Mouse (Mus musculus): ENCODE data around the gene Ccnf. TPM values are rescaled to one million over a fixed set of nuclear protein-coding genes. Genes with fewer than 3 reads are reported as not detected.

The Ccnf gene
- polyA plus RNA-seq, 1 experiment from 2014 or later = 7.0 TPM

DNA sequence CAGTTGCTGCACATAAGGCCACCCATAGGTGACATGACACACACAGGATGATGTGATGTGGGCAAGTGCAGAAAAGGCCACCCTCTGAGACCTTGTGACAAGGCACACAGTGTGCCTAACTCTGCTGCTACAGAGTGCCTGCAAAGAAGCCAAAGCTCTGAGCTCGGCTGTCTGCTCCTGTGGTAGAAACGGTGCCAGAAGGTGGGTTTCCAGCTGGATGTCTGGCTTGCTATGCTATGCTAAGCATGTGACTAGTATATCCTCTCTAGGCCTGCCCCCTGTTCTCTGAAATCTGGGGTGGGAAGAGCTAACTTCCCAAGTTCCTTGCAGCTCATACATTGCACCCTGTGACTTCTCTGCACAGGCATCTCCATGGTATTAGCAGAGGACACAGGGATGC lies 13.5 kb upstream of the Ccnf start:
- Histone ChIP-seq H3K4me1 (ENCODE audit: control insufficient read depth, insufficient read depth, low read length) (no peaks in the 10 kb centered on the region), H3K36me3 (ENCODE audit: control insufficient read depth, insufficient read depth, low read length) (no peaks in the 10 kb centered on the region), H3K27me3 (ENCODE audit: control insufficient read depth, insufficient read depth, low read length) (no peaks in the 10 kb centered on the region), H3K9me3 (ENCODE audit: control insufficient read depth, low read length) (no peaks in the 10 kb centered on the region), H3K4me3 (ENCODE audit: low read depth, low read length) (no peak overlapping the region), H3K27ac (ENCODE audit: low read depth, low read length) (no peak overlapping the region), H3K4me2 (ENCODE audit: low read depth, low read length) (no peak overlapping the region), H3K9ac (replicated peaks; ENCODE audit: low read depth, low read length) (no peak overlapping the region)
- 81% methylated on average over 2 of the region's 2 CpGs for WGBS
- ATAC-seq (ENCODE audit: low read depth) = no peak

DNA sequence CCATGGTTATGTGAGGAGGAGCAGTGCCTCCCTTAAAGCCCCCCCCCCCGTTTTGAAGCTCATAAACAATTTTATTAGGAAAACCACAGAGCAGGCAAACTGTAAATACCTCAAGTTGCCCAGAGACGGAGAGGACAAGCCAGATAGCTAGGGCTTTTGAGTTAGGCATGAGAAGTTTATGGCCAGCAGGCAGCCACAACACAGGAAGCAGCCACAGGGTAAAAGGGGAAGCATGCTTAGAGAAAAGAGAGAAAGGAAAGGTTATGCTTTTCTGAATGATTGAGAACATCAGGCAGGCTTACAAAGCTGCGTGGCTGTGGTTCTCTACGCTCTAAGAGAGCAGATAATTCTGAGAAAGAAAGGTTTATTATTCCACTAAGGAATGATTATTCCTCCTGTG lies 9.2 kb upstream of the Ccnf start:
- H3K4me1 ChIP-seq (ENCODE audit: control insufficient read depth, insufficient read depth, low read length) = no peaks in the 10 kb centered on the region
- no peak overlapping the region for H3K9ac ChIP-seq (replicated peaks; ENCODE audit: low read depth, low read length)
- H3K27me3 ChIP-seq (ENCODE audit: control insufficient read depth, insufficient read depth, low read length) = no peaks in the 10 kb centered on the region
- no peak for ATAC-seq (ENCODE audit: low read depth)
- 53% methylated on average over 4 of the region's 4 CpGs for WGBS
- no peaks in the 10 kb centered on the region for H3K9me3 ChIP-seq (ENCODE audit: control insufficient read depth, low read length)
- H3K4me3 ChIP-seq (ENCODE audit: low read depth, low read length) = no peak overlapping the region
- no peak overlapping the region for H3K27ac ChIP-seq (ENCODE audit: low read depth, low read length)
- no peaks in the 10 kb centered on the region for H3K36me3 ChIP-seq (ENCODE audit: control insufficient read depth, insufficient read depth, low read length)
- H3K4me2 ChIP-seq (ENCODE audit: low read depth, low read length) = no peak overlapping the region

DNA sequence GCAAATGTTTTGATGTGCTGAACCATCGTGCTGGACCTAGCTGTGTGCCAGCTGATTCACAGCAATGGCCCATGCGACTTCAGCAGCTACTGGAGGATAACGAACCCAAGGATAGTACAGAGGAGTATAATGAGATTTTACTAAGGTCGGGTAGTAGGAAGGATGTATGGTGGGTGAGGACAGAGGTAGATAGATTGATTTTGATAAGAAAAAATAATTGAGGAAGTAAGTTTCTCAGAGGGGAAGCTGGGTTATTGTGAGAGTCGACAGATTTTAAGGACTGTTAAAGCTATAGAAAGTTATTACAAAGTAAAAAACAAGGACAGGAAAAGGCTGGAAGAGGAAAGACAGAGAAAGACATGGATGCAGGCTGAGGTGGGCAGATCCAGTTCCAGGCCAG lies 8.4 kb upstream of the Ccnf start:
- H3K4me1 ChIP-seq (ENCODE audit: control insufficient read depth, insufficient read depth, low read length) = no peaks in the 10 kb centered on the region
- no peak overlapping the region for H3K27ac ChIP-seq (ENCODE audit: low read depth, low read length)
- H3K36me3 ChIP-seq (ENCODE audit: control insufficient read depth, insufficient read depth, low read length) = no peaks in the 10 kb centered on the region
- no peaks in the 10 kb centered on the region for H3K9me3 ChIP-seq (ENCODE audit: control insufficient read depth, low read length)
- ATAC-seq (ENCODE audit: low read depth) = no peak
- H3K4me3 ChIP-seq (ENCODE audit: low read depth, low read length) = no peak overlapping the region
- no peak overlapping the region for H3K9ac ChIP-seq (replicated peaks; ENCODE audit: low read depth, low read length)
- WGBS = 83% methylated on average over 5 of the region's 5 CpGs
- H3K4me2 ChIP-seq (ENCODE audit: low read depth, low read length) = no peak overlapping the region
- H3K27me3 ChIP-seq (ENCODE audit: control insufficient read depth, insufficient read depth, low read length) = no peaks in the 10 kb centered on the region

DNA sequence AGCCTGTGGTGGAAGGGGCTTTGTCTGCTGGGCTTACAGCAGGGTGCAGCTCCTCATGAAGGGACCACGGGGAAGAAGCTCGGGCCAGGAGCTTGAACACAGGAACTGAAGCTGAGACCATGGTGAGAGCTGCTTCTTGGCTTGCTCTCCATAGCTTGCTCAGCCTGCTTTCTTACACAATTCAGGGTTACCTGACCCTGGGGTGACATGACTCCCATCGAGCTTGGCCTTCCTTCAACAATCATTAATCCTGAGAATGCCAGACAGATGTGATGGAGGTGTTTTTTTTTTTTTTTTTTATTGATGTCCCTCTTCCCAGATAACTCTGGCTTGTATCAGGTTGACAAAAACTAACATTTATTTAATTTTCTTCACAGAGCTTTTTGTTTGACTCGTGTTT lies 7.7 kb upstream of the Ccnf start:
- Histone ChIP-seq H3K4me2 (ENCODE audit: low read depth, low read length) (no peak overlapping the region), H3K9ac (replicated peaks; ENCODE audit: low read depth, low read length) (no peak overlapping the region), H3K27ac (ENCODE audit: low read depth, low read length) (no peak overlapping the region), H3K9me3 (ENCODE audit: control insufficient read depth, low read length) (no peaks in the 10 kb centered on the region), H3K4me3 (ENCODE audit: low read depth, low read length) (no peak overlapping the region), H3K4me1 (ENCODE audit: control insufficient read depth, insufficient read depth, low read length) (no peaks in the 10 kb centered on the region), H3K27me3 (ENCODE audit: control insufficient read depth, insufficient read depth, low read length) (no peaks in the 10 kb centered on the region), H3K36me3 (ENCODE audit: control insufficient read depth, insufficient read depth, low read length) (no peaks in the 10 kb centered on the region)
- WGBS = 81% methylated on average over 4 of the region's 4 CpGs
- no peak for ATAC-seq (ENCODE audit: low read depth)

DNA sequence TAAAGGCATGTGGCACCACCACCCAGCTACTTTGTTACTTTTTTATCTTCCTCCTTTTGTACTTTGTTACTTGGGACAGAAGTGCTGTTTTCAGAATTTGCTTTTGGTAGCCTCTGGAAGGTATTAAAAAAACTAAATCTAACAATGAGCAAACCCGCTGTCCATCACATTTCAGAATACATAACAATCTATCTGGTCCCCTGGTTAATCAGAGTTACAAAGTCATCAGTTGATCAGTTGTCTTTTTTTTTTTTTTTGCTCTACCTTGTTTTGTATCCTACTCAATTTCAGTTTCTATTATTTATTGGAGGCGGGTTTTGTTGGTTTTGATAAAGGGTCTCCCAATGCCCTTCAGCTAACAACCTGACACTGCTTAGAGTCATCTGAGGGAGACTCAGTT lies 1.0 kb upstream of the Ccnf start:
- Histone ChIP-seq H3K9me3 (ENCODE audit: control insufficient read depth, low read length) (no peaks in the 10 kb centered on the region), H3K4me2 (ENCODE audit: low read depth, low read length) (no peak overlapping the region), H3K4me1 (ENCODE audit: control insufficient read depth, insufficient read depth, low read length) (peaks cover 11% of the 10 kb centered on the region; the same call in 1 of the 2 replicates), H3K27me3 (ENCODE audit: control insufficient read depth, insufficient read depth, low read length) (no peaks in the 10 kb centered on the region), H3K36me3 (ENCODE audit: control insufficient read depth, insufficient read depth, low read length) (no peaks in the 10 kb centered on the region), H3K4me3 (ENCODE audit: low read depth, low read length) (no peak overlapping the region; the same call in 1 of the 2 replicates), H3K9ac (replicated peaks; ENCODE audit: low read depth, low read length) (no peak overlapping the region), H3K27ac (ENCODE audit: low read depth, low read length) (no peak overlapping the region)
- 94% methylated on average over 2 of the region's 2 CpGs for WGBS
- ATAC-seq (ENCODE audit: low read depth) = no peak

DNA sequence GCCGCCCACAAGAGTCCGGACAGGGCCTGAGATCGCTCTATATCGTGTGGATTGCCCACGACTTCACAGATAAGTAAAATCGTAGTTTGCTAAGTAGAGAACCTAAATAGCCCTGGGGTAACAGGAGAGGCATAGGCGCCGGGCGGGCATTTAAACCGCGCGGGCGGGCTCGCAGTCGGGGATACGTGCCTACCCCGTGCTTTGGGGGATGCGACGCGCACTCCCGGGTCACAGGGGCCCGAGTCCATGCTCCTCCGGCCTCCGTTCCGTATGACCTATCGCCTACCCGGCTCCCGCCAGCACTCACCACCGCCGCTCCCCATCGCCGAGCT lies 330 bp downstream of the Ccnf start:
- Histone ChIP-seq H3K4me1 (ENCODE audit: control insufficient read depth, insufficient read depth, low read length) (peaks cover 11% of the 10 kb centered on the region; the same call in 1 of the 2 replicates), H3K9me3 (ENCODE audit: control insufficient read depth, low read length) (no peaks in the 10 kb centered on the region), H3K9ac (replicated peaks; ENCODE audit: low read depth, low read length) (peak overlapping the region; percentile 67), H3K4me2 (ENCODE audit: low read depth, low read length) (peak overlapping the region; percentile 63), H3K4me3 (ENCODE audit: low read depth, low read length) (peak overlapping the region; percentile 66), H3K36me3 (ENCODE audit: control insufficient read depth, insufficient read depth, low read length) (no peaks in the 10 kb centered on the region), H3K27ac (ENCODE audit: low read depth, low read length) (no peak overlapping the region), H3K27me3 (ENCODE audit: control insufficient read depth, insufficient read depth, low read length) (no peaks in the 10 kb centered on the region)
- no peak; the same call in 1 of the 2 replicates for ATAC-seq (ENCODE audit: low read depth)
- WGBS = under 1% methylated on average over 32 of the region's 32 CpGs

DNA sequence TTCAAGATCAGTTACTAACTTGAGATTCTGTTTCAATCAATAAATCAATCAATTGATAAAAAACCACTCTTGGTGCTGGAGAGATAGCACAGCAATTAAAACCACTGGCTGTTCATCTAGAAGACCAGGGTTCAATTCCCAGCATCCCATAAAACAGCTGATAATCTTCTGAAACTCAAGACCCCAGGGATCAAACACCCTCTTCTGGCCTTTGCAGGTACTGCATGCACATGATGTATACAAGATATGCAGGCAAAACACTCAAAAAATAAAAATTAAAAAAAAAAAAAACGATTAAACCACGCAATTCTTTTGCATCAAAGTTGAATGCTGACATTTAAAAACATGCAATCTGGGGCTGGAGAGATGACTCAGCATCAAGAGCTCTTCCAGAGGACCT lies 2.6 kb downstream of the Ccnf start:
- Histone ChIP-seq H3K4me2 (ENCODE audit: low read depth, low read length) (no peak overlapping the region), H3K9me3 (ENCODE audit: control insufficient read depth, low read length) (no peaks in the 10 kb centered on the region; the same call in 1 of the 2 replicates), H3K27ac (ENCODE audit: low read depth, low read length) (no peak overlapping the region), H3K4me3 (ENCODE audit: low read depth, low read length) (no peak overlapping the region), H3K9ac (replicated peaks; ENCODE audit: low read depth, low read length) (no peak overlapping the region), H3K27me3 (ENCODE audit: control insufficient read depth, insufficient read depth, low read length) (no peaks in the 10 kb centered on the region), H3K36me3 (ENCODE audit: control insufficient read depth, insufficient read depth, low read length) (no peaks in the 10 kb centered on the region), H3K4me1 (ENCODE audit: control insufficient read depth, insufficient read depth, low read length) (peaks cover 11% of the 10 kb centered on the region; the same call in 1 of the 2 replicates)
- WGBS = 96% methylated on average over 2 of the region's 2 CpGs
- no peak for ATAC-seq (ENCODE audit: low read depth)

DNA sequence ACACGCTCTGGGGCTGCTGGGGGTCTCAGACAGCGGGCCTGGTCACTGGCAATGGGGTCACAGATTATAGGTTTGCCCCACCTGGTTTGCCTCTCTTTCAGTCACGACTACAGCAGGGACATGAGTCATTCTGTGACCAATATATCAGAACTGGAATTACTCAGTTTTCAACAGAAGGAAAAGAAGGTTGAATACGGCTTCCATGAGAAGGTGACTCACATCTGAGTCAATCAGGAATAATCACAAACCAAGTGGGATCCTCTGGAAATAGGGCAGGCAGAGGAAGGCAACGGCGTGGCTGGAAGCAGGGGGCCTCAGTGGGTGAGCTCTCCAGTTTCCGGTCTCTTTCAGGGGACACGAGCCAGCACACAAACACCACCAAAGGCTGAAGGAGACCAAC lies 7.2 kb downstream of the Ccnf start:
- Histone ChIP-seq H3K9ac (replicated peaks; ENCODE audit: low read depth, low read length) (no peak overlapping the region), H3K36me3 (ENCODE audit: control insufficient read depth, insufficient read depth, low read length) (peaks cover 14% of the 10 kb centered on the region), H3K4me3 (ENCODE audit: low read depth, low read length) (no peak overlapping the region), H3K27ac (ENCODE audit: low read depth, low read length) (no peak overlapping the region), H3K9me3 (ENCODE audit: control insufficient read depth, low read length) (no peaks in the 10 kb centered on the region; the same call in 1 of the 2 replicates), H3K4me1 (ENCODE audit: control insufficient read depth, insufficient read depth, low read length) (no peaks in the 10 kb centered on the region), H3K27me3 (ENCODE audit: control insufficient read depth, insufficient read depth, low read length) (no peaks in the 10 kb centered on the region), H3K4me2 (ENCODE audit: low read depth, low read length) (no peak overlapping the region)
- WGBS = 100% methylated on average over 8 of the region's 8 CpGs
- no peak for ATAC-seq (ENCODE audit: low read depth)

DNA sequence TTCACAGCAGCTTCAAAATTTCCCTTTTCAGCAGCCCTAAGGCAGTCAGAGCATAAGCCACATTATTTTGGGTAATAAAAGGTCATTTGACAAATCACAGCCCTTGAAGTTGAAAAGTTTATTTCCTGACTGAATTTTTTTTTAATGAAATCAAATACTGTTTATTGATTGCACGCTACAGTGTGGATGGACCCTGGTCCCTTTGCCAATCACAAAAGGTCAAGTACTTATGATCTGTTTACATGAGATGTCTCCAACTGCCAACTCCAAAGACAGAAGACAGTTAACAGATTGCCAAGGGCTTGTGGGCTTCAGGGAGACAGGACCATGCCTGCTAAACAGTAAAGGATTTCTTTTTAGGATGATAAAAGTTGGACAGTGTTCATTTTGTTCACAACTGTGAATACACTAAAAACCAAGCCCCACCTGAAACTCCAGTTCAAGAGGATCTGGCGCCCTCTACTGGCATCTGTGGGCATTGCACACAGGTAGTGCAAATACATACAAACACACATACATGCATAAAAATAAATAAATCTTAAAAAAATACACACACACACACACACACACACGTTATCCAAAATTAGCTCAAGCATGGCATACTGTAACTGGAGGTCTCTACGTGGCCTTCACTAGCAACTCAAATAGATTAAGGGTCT lies 7.8 kb downstream of the Ccnf start:
- no peaks in the 10 kb centered on the region for H3K27me3 ChIP-seq (ENCODE audit: control insufficient read depth, insufficient read depth, low read length)
- 90% methylated on average over 4 of the region's 4 CpGs for WGBS
- no peak overlapping the region for H3K27ac ChIP-seq (ENCODE audit: low read depth, low read length)
- no peaks in the 10 kb centered on the region; the same call in 1 of the 2 replicates for H3K9me3 ChIP-seq (ENCODE audit: control insufficient read depth, low read length)
- H3K9ac ChIP-seq (replicated peaks; ENCODE audit: low read depth, low read length) = no peak overlapping the region
- H3K36me3 ChIP-seq (ENCODE audit: control insufficient read depth, insufficient read depth, low read length) = peaks cover 14% of the 10 kb centered on the region
- no peaks in the 10 kb centered on the region for H3K4me1 ChIP-seq (ENCODE audit: control insufficient read depth, insufficient read depth, low read length)
- ATAC-seq (ENCODE audit: low read depth) = no peak
- no peak overlapping the region for H3K4me3 ChIP-seq (ENCODE audit: low read depth, low read length)
- H3K4me2 ChIP-seq (ENCODE audit: low read depth, low read length) = no peak overlapping the region

Measured in neural tube, embryonic 14.5 days (tissue).